Mouse (Mus musculus) mouse embryonic stem cell (cell line): ENCODE data around the gene Adcy9.
"Not testable (repeated sequence)": the region's sequence is repeated elsewhere in the genome, so short reads cannot be mapped to it uniquely, and the experiment has no call there.

Experiments used
- in situ Hi-C, 2 experiments: fragments of 300-500 bp; cut with MboI; formaldehyde crosslinking; loops; 1 replicate in 1 of 2; 3 replicates in 1 of 2; pipeline ENCODE4 v1.14.3; 2019 to 2020; ENCODE audit warnings: low sequenced_read_pairs in 2 of 2, low pct_unique_long_range_greater_than_20kb in 1 of 2, mixed read lengths in 1 of 2; ENCODE audit not compliant: unreplicated experiment in 1 of 2

The Adcy9 gene

DNA sequence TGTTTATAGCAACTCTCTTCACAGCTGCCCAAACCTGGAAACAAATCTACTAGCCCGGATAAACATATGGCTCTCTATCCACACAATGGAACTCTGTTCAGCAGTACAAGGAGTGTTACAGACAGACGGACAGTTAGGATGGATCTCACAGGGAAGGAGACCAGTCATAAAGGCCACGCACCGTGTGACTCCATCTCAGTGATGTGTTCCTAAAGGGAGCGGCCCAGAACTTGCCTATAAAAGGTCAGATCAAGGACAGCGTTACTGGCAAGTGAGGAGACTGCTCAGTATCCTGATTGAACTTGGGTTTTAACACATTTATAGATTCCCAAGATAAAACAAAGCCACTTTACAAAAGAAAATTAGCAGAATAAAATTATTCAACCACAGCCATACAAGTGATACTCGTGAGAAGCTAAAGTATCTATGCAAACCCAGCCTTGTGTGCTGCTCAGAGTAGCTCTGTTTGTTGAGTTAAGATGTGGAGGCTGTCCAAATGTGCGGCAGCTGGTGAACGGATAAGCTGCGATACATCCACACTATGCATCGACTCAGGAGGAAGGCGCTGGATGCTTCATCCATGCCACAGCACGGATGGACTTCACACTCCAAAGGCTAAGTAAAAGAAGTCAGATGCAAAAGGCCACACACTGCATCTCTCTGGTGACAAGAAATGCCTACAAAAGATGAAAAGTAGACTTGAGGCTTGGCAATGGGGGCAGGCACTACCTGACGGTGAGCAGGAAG is 78.8 kb downstream of the Adcy9 start:
- in situ Hi-C loops = no loop called here

- in situ Hi-C loops = not testable (repeated sequence)
These were observed 81.1 kb downstream of the Adcy9 start for GRCm38 (mm10) chr16:4339216-4339615.

DNA sequence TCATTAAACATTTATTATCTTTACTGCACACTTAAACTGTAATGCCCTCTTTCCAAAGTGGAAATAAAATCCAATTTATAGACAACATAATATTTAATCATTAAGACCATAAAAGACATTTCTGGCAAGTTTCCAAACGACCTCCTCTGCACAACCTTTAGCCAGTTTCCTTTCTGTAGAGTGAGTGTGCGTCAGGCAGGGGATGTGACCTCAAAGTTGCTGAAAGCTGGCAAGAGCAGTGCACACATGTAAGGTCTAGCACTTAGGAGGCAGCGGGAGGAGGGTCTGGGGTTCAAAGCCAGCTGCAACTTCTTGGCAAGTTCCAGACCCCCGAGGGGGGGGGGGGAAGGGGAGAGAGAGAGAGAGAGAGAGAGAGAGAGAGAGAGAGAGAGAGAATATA is 83.0 kb downstream of the Adcy9 start:
- in situ Hi-C loops = no loop called here

DNA sequence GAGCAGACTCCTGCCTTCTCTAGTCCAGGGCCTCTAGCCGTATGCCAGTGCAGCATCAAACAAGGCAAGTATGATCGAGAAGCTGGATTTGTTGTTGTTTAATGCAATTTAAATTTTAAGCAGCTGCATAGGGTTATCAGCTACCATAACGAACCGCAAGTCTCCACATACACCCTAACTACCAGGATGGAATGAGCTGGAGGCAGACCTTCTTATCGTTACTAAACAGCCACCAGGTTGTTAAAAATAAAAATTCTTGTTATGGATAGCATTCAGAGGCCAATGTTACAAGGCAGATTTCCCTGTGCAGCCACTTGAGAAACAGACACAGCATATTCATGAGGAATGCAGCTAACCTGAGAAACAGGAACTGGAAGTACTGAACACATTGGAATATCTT is 86.5 kb downstream of the Adcy9 start:
- in situ Hi-C loops = no loop called here

- in situ Hi-C loops = no loop called here
These were observed 86.9 kb downstream of the Adcy9 start for GRCm38 (mm10) chr16:4333371-4333770.

GRCm38 (mm10) chr16:4327081-4327480 is 93.2 kb downstream of the Adcy9 start:
- in situ Hi-C loops = no loop called here

DNA sequence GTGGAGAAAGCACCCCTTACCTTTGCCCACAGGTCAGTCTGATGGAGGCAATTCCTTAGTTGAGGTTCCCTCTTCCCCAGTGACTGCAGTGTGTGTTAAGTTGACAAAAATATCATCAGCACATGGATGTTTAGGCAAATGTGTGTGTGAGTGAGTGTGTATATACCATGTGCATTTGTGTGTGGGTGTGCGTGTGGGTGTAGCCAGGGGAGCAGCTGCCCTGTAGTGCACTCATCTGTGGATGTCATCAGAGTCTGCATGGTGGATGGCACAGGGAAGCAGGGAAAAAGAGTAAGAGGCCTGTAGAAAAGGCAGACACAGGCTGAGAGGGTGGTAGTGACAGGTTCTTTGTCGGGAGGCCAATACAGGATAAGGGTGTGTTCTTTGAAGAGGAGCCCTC is 94.5 kb downstream of the Adcy9 start:
- in situ Hi-C loops = no loop called here

DNA sequence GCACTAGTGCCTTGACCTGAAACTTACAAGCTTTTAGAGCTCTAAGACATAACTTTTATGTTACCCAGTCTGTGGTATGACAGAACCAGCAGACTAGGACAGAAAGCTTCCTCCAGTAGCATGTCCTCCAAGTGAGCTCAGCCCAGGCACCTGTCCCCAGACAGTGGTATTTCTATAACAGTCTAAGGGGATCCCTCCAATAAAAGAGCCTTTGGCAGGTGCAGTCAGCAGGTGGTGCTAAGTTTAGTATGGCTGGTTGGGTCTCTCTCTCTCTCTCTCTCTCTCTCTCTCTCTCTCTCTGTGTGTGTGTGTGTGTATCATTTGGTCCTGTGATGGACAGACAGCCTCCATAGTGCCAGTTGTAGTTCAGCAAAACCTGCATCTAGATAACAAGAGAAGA is 95.3 kb downstream of the Adcy9 start:
- in situ Hi-C loops = loop anchor here (25.0 kb wide), 2 partner anchors 162 to 337 kb away; no protein-coding TSS in a partner anchor

- in situ Hi-C loops = loop anchor here (25.0 kb wide), 2 partner anchors 166 to 341 kb away; no protein-coding TSS in a partner anchor
These were observed 99.4 kb downstream of the Adcy9 start for GRCm38 (mm10) chr16:4320856-4321255.

DNA sequence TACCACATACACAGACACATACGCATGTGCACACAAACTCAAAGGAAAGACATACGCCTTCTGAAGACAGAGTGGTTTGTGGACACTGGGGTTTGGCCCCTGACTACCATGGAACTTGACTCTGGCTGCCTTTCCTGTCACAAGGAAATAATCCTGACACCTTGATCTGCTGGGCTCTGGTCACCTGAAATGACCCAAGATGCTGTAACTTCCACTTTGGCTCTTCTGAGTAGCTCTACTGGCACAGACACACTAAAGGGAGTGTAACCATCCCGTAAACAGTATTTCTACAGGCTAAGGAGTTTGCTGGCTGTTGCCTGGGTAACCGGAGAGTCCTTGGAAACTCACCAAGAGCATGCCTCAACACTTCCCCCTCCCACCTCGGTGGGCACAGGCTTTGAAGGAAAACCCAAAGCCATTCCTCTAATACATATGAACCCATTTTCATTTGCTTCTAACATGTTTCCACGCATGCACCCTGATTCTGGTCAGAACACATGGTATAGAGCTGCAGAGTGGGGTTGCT is 102.2 kb downstream of the Adcy9 start:
- in situ Hi-C loops = loop anchor here (25.0 kb wide), 2 partner anchors 169 to 344 kb away; no protein-coding TSS in a partner anchor

- in situ Hi-C loops = loop anchor here (25.0 kb wide), 2 partner anchors 171 to 346 kb away; no protein-coding TSS in a partner anchor
These were observed 104.2 kb downstream of the Adcy9 start for GRCm38 (mm10) chr16:4316094-4316474.

DNA sequence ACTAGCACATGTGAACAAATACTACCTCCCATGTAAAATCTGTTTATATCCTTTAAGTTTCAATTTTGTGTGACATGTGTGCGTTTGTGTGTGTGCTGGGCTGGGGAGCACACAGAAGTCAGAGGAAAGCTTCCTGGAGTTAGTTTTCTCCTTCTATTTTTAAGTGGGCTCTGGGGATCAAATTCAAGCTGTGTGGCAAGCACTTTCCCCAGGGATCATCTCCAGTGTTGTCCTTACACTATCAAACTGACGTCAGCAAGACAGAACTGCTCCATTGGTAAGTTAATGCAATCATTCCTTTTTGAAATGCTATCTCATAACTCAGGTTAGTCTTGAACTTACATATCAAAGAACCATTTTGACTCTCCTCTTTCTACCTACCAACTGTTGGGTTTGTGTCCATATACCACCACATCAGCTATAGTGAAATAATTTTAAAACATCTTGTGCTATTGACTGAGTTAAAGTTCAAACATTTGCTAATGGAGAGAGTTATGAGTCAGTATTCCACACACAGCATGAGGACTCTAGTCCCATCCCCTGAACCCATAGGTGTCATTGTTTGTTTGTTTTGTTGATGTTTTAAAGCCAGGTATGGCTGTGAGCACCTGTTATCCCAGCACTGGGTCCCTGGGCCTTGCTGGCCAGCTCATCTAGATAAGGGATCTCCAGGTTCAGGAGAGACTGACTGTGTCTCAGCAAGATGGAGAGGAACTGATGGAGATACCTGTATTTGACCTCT is 104.8 kb downstream of the Adcy9 start:
- in situ Hi-C loops = loop anchor here (25.0 kb wide), 2 partner anchors 172 to 347 kb away; no protein-coding TSS in a partner anchor

GRCm38 (mm10) chr16:4314891-4315290 is 105.4 kb downstream of the Adcy9 start:
- in situ Hi-C loops = loop anchor here (25.0 kb wide), 2 partner anchors 172 to 347 kb away; no protein-coding TSS in a partner anchor

- in situ Hi-C loops = loop anchor here (25.0 kb wide), 2 partner anchors 175 to 350 kb away; no protein-coding TSS in a partner anchor
These were observed 108.3 kb downstream of the Adcy9 start for GRCm38 (mm10) chr16:4312018-4312417.

GRCm38 (mm10) chr16:4311608-4312007 is 108.7 kb downstream of the Adcy9 start:
- in situ Hi-C loops = loop anchor here (25.0 kb wide), 2 partner anchors 176 to 351 kb away; no protein-coding TSS in a partner anchor

GRCm38 (mm10) chr16:4307795-4308194 is 112.5 kb downstream of the Adcy9 start:
- in situ Hi-C loops = loop anchor here (5.0 to 25.0 kb wide), 5 partner anchors 175 to 355 kb away; no protein-coding TSS in a partner anchor

- in situ Hi-C loops = loop anchor here (10.0 to 25.0 kb wide), 3 partner anchors 183 to 358 kb away; no protein-coding TSS in a partner anchor
These were observed 115.9 kb downstream of the Adcy9 start for GRCm38 (mm10) chr16:4304176-4304922.

- in situ Hi-C loops = loop anchor here (10.0 to 25.0 kb wide), 3 partner anchors 184 to 359 kb away; no protein-coding TSS in a partner anchor
These were observed 116.7 kb downstream of the Adcy9 start for GRCm38 (mm10) chr16:4303554-4303953.
